Mouse (Mus musculus): ENCODE measurements around the gene Gsdmc3. TPM values are rescaled to one million over a fixed set of nuclear protein-coding genes. Genes with fewer than 3 reads are reported as not detected.

Gene Gsdmc3
- not detected in 2 replicates for polyA plus RNA-seq (2021; fragmentation: Nextera tagmentation)
- long read RNA-seq, experiment 1, result 0 reads
- long read RNA-seq, experiment 2, result 0 reads

DNA sequence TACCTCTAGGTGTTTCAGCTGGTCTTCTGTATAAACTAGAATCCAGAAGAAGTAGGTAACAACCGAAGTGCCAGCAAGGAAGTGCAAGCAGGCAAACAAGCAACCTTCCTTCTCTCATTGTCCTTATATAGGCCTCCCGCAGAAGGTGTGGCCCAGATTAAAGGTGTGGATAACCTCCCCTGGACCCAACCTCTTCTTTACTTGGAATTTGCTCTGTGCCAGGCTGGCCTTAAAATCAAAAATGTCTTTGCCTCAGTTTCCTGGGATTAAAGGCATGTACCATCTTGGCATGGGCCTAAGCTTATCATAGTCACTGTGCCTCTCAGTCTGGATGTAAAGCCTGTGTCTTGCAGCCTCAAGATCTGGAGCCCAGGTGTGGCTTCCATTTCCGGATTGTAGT is at the start of gene Gsdmc3:
Gene Gsdmc3 (minus strand): TSS at position 101 of the 400 bp plus-strand sequence.

GRCm38 (mm10) chr15:63912197-63912596 is 33.8 kb upstream of the Gsdmc3 start, which contains the start of gene Gsdmc4:
TSS of gene Gsdmc4 (minus strand) at chr15:63912297.

Other genes with a start within 250 kb of the Gsdmc3 start
- gene Gsdmc2, start 33.4 kb downstream of the Gsdmc3 start, polyA plus RNA-seq (2021; fragmentation: Nextera tagmentation), result not detected in 2 replicates
- not detected in 2 replicates for gene Gsdmc4, start 33.7 kb upstream of the Gsdmc3 start, polyA plus RNA-seq (2021; fragmentation: Nextera tagmentation)
- 71.2 and 90.8 TPM in 2 replicates for gene Fam49b, start 181.9 kb upstream of the Gsdmc3 start, polyA plus RNA-seq (2021; fragmentation: Nextera tagmentation)

Measured in layer of hippocampus, adult 6 months (tissue).